Mouse (Mus musculus) kidney, postnatal 10 days (tissue): ENCODE results near the gene Hsdl1.

Source experiments
- DNase-seq: peaks from one replicate; pipeline ENCODE4 v3.0.0; 2021; ENCODE audit warnings: mixed read lengths

Hsdl1 gene

GRCm38 (mm10) chr8:119579096-119579495 lies 4.1 kb upstream of the Hsdl1 start:
- DNase-seq = no peak

- DNase-seq = no peak
These were observed 363 bp upstream of the Hsdl1 start for GRCm38 (mm10) chr8:119575366-119575726.

DNA sequence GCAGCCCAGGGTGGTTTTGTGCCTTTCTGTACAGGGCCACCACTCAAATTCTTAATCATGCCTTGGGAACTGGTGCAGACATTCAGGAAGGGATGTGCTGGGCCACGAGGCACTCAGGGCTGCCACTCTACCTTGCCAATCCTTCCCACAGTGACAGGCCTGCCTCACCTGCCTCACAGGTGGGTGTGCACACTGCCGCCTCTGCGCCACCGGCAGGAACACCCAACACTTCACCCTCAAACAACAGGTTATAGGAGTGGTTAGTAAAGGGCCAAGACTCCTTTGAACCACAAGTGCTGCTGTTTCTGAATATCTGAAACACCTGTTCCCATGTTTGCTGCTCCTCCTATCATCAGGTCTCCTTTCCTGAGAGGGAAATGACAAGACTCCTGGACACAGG lies 2.6 kb downstream of the Hsdl1 start:
- no peak for DNase-seq

- no peak for DNase-seq
These were observed 3.8 kb downstream of the Hsdl1 start for GRCm38 (mm10) chr8:119571135-119571534.

DNA sequence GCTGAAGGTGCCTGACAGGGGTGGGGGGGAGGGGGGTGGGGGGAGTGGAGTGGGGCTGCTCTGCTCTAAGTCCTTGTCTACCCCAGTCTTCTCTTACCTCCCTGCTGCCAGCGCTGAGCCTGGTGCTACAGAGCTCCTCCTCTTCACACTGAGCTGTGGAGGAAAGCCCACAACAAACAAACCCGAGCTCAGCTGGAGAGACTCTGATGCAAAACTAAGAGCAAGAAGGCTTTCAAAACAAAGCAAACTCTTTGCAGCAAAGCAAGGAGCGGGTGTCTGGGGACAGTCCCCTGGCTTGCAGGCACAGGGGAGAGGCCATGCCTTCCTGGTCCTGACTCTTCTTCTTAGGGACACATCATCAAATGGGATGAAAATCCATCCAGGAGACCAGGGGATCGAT lies 5.1 kb downstream of the Hsdl1 start:
- DNase-seq = no peak

DNA sequence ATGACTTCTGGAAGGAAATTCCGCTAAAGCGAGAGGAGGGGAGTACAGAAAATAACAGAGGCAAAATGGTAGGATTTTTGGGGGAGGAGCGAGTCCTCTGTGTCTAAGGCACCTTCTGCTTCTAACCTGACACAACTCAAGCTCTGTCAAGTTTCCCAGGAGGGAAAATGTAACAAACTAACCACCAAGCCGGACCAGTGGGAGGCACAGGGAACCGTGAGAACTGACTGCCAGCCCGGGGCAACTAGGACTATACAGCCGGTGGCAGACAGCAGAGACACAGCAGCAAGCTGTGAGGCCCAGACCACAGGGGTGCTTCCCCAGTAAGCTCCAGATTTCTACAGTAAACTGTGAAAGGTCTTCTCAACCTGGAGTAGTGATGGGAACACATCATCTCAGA lies 6.0 kb downstream of the Hsdl1 start:
- no peak for DNase-seq

DNA sequence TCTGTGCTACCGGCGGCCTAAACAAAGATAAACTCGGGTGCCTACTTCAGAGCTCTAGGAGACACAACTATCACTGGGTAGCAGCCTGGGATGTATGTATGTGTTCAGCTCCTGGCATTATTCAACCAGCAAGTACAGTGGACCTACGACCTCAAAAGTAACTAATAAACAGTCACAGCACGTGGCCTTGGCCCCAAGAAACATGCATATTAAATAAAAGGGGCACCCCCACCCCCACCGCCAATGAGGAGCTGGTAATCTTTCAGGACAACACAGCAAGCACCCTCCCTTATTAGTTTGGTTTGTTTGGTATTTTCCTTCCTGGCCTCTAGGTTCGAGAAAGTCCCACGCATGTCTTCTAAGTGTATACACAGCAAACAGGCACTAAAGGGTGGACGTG lies 6.7 kb downstream of the Hsdl1 start:
- DNase-seq = no peak

DNA sequence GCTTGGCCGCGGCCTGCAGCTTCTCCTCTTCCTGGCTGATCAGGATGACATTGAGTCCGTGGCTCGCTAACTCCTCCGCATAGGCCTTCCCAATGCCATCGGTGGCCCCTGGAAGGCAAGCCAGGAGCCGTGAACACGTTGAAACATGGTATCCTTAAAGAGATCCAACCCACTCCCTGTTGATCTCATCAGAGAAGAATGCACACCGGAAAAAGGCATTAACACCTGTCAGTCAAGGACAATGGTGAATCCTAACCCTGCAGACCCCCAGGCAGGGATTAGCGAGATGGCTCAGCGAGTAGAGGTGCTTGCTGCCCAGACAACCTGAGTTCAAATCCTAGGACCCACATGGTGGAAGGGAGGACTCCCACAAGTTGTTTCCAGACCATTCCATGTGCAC lies 8.6 kb downstream of the Hsdl1 start:
- no peak for DNase-seq

DNA sequence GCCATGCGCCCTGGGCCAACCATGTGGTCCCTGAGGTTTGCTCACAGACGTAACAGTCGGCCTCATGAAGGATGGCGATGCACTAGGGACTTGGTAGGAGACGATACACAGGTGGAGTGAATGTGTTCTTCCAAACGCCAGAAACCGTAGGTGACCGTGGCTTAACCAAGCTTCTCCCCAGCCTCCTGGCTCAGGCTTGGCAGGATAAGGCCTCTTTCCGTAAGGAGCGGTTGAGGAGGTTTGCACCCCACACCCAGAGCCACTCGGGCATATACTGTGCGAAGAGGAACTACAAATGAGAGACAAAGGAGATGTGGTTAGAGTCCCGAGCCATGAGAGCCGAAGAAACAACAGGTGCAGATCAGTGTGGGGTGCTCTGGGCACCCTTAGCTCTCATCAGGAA lies 11.1 kb downstream of the Hsdl1 start:
- no peak for DNase-seq

- DNase-seq = no peak
These were observed 15.6 kb downstream of the Hsdl1 start for GRCm38 (mm10) chr8:119559402-119559720.

DNA sequence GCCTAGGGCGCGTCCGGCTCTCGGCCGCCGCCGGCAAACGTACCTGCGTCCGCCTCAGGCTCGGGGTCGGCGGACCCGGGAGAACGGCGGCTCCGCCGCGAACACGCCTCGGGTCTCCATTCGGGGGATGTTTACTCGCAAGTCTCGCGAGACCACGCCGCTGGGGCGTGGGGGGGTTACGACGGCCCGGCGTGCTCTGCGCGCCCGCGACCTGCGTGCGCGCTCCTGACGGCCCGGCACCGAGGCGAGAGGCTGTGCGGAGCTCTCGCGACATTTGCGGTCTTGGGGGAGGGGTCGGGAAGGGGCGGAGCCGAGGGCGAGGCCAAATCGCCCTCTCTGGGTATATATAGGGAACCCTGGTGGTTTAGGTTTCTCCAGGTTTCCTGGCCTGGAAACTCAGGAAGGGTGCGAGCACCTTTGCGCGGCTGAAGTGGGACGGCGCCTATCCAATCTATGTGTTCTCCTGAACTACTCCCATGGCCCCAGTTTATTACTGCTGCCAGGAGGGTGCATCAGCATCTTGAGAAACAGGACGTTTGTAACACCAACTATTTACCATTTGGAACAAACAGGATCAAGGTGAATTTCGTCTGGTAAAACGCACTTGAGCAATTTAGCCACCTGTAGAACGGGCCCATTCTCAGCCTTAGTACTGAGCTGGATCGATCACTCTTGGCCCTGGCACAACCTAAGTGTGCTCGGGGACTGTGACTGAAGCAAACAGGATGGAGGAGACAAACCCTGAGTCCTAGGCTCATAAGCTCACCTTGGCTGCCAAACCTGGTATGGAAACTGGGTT lies 16.2 kb downstream of the Hsdl1 start, which contains the start of gene Mbtps1:
Gene Mbtps1 (minus strand): TSS at position 133 of the 799 bp plus-strand sequence.
- DNase-seq = peak; percentile 99

DNA sequence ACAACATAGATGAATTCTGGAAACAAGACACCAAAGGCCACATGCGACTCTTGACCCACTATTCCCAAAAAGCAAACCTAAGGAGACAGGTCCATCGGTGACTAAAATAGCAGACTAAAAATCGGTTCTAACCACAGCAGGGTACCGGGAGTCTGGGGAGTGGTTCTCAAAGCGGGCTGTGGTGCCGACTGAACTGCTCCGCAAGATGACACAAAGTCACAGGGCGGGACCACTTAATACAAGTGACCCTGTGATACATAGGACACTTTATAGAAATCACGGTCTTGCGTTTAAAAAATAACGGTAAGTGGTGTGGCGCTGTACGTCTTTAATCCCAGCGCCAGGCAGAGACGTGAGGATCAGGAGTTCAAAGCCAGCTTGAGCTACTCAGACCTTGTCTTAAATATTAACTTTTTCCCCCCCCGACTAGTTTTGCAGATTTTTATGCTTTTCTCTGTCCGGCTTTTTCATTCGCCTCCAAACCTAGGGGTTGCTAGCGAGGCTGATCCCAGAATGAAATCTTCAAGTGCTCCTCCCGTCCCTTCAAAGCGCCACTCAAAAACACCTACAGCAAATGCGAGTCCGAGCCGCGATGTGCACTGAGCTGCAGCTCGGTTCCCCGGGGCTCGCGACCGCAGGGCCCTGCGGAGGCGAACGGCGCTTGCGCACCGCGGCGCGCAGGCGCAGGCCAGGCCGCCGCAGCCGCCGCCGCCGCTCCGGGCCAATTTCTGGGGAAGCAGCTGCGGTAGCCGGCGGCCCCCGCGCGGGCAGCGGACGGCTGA lies 17.0 kb downstream of the Hsdl1 start:
- peak; percentile 90 for DNase-seq

DNA sequence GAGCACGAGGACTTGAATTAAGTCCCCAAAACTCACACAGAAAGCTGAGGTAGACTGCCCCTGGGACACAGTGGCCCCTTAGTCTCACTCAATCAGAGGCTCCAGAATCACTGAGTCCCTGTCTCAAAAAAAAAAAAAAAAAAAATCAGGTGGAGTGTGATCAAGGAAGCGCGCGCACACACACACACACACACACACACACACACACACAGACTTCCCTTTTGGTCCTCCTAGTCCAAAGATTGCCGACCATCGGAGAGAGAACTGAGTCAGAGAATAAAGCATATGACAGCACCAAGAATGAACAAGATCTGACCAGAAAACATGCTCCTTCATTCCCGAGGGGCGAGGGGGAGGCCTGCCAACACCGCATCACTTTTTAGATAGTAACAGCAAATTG lies 17.9 kb downstream of the Hsdl1 start:
- no peak for DNase-seq

GRCm38 (mm10) chr8:119555861-119556260 lies 19.1 kb downstream of the Hsdl1 start:
- DNase-seq = no peak

- DNase-seq = no peak
These were observed 22.0 kb downstream of the Hsdl1 start for GRCm38 (mm10) chr8:119552967-119553366.

- DNase-seq = no peak
These were observed 26.3 kb downstream of the Hsdl1 start for GRCm38 (mm10) chr8:119548560-119549113.

GRCm38 (mm10) chr8:119547019-119547691 lies 27.8 kb downstream of the Hsdl1 start:
- peak; percentile 49 for DNase-seq

GRCm38 (mm10) chr8:119545791-119546190 lies 29.2 kb downstream of the Hsdl1 start:
- no peak for DNase-seq

- no peak for DNase-seq
These were observed 29.8 kb downstream of the Hsdl1 start for GRCm38 (mm10) chr8:119545180-119545579.

DNA sequence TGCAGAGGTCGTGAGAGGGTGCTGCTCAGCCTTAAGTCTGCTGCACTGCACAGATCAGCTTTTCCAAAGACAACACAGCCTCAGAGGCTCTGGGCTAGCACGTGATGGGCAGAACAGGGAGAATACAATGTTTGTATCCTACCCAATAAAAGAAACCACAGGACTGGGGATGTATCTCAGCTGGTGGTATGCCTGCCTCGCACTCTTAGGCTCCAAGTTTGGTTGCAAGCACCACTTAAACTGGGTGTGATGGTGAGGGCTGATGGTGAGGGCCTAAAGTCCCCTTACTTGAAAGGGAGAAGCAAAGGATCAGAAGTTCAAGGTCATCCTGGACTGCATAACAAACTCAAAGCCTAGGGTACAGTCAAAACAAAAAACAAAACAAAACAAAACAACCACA lies 30.4 kb downstream of the Hsdl1 start:
- no peak for DNase-seq

DNA sequence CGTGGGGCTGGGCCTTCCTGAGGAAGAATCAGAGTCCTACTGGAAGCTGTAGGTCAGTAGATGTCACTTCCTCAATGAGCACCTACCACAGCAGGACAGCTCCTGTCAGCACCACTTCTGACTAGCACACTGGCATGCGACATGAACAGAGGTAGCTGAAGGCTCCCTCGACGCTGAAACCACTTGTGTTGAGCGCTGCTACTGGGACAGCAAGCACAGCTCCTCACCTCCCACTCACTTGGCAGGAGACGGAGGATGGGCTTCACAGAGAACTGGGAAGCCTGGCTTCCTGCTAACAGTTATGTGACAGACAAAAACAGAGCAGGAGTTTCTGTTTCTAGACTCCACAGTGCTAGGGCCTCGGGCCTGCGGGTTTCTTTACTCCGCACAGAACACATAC lies 43.0 kb downstream of the Hsdl1 start:
- no peak for DNase-seq

DNA sequence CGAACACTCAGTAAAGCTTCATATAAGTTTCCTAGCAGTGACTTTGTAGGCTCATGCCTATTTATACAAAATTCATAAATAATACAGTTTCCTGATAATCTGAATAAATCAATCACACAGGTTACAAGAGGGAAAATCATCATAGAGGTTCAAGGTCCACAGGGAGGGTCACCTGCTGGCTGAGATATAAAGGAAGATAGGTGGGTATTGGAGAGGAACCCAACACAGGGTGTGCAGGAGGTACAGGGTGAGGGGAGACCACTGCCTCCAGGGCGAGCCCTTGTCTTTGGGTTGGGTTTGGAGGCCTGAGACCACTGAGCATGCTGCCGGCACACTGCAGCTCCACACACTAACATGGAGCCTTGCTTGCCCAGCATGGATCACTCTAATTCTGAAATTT lies 43.6 kb downstream of the Hsdl1 start:
- DNase-seq = no peak

- no peak for DNase-seq
These were observed 44.0 kb downstream of the Hsdl1 start for GRCm38 (mm10) chr8:119530937-119531336.

- DNase-seq = no peak
These were observed 46.2 kb downstream of the Hsdl1 start for GRCm38 (mm10) chr8:119528762-119529161.
